Comparison of ENCODE assay signal across 26 mouse cellular contexts in genomic region chr6:109009793-109010192, GRCm38 (mm10).
A peak's percentile ranks its signal among the peaks of the same experiment; 100 is the strongest.
DNase-seq lines count a peak whose midpoint lies in the region; ATAC-seq lines count a peak whose summit lies in the region.
"Had no signal": no experiment of that assay in that cellular context is flagged by ENCODE, and none has a peak within 500 bp of the region (broad histone marks: within the 10 kb centered on the region; RNA-seq: fewer than 3 reads in every experiment).

No protein-coding gene starts in this region.

- peak; percentile 92 for ATAC-seq in forebrain, embryonic 16.5 days
- ATAC-seq in midbrain, embryonic 16.5 days: peak; percentile 39; the same call in 1 of the 2 replicates
- ATAC-seq: inflammation-experienced regulatory T-cells, adult 6 months; lung, postnatal 0 days had no signal

- peaks cover 18% of the 10 kb centered on the region for H3K4me1 ChIP-seq in forebrain, embryonic 10.5 days
- peaks cover 8% of the 10 kb centered on the region; the same call in 1 of the 2 replicates for H3K4me1 ChIP-seq in forebrain, embryonic 16.5 days (replicated peaks; ENCODE audit: control insufficient read depth, insufficient read depth, low read length)
- H3K4me1 ChIP-seq in midbrain, embryonic 16.5 days (ENCODE audit: control insufficient read depth, insufficient read depth, low read length): peaks cover 3% of the 10 kb centered on the region
- H3K4me1 ChIP-seq: embryonic facial prominence, embryonic 13.5 days had no signal

- no peak overlapping the region for H3K4me2 ChIP-seq in forebrain, embryonic 16.5 days (ENCODE audit: low read length)
- H3K4me2 ChIP-seq in midbrain, embryonic 16.5 days (ENCODE audit: low read length): no peak overlapping the region
- H3K4me2 ChIP-seq: embryonic facial prominence, embryonic 13.5 days; hindbrain, embryonic 14.5 days had no signal

- H3K9me3 ChIP-seq in forebrain, embryonic 10.5 days: no peaks in the 10 kb centered on the region
- H3K9me3 ChIP-seq in forebrain, embryonic 16.5 days (ENCODE audit: control insufficient read depth, low read length): no peaks in the 10 kb centered on the region
- H3K9me3 ChIP-seq in midbrain, embryonic 16.5 days (replicated peaks; ENCODE audit: control insufficient read depth, low read length, poor library complexity, severe bottlenecking): no peaks in the 10 kb centered on the region
- H3K9me3 ChIP-seq: embryonic facial prominence, embryonic 13.5 days; G1E had no signal

- H3K9ac ChIP-seq in forebrain, embryonic 16.5 days (replicated peaks; ENCODE audit: low read depth, low read length): no peak overlapping the region
- H3K9ac ChIP-seq in midbrain, embryonic 16.5 days (ENCODE audit: low read depth, low read length): no peak overlapping the region
- H3K9ac ChIP-seq: embryonic facial prominence, embryonic 13.5 days; hindbrain, embryonic 14.5 days had no signal

- intact Hi-C loops in gastrocnemius, postnatal 36 days (cut with DNase I): no loop called here

- H3K27me3 ChIP-seq in forebrain, embryonic 10.5 days (ENCODE audit: poor library complexity, severe bottlenecking): no peaks in the 10 kb centered on the region
- no peaks in the 10 kb centered on the region for H3K27me3 ChIP-seq in forebrain, embryonic 16.5 days (replicated peaks; ENCODE audit: control insufficient read depth, insufficient read depth, low read length)
- H3K27me3 ChIP-seq in midbrain, embryonic 16.5 days (ENCODE audit: control insufficient read depth, insufficient read depth, low read depth, low read length): no peaks in the 10 kb centered on the region
- H3K27me3 ChIP-seq: CH12.LX; embryonic facial prominence, embryonic 13.5 days had no signal

- no peak overlapping the region for H3K4me3 ChIP-seq in forebrain, embryonic 10.5 days
- no peak overlapping the region for H3K4me3 ChIP-seq in forebrain, embryonic 16.5 days (replicated peaks; ENCODE audit: low read length)
- no peak overlapping the region for H3K4me3 ChIP-seq in midbrain, embryonic 16.5 days (ENCODE audit: low read depth, low read length)
- H3K4me3 ChIP-seq: embryonic facial prominence, embryonic 13.5 days; heart, adult 2 months; layer of hippocampus, adult 2 months had no signal

- peak overlapping the region; percentile 58; the same call in 1 of the 2 replicates for H3K27ac ChIP-seq in forebrain, embryonic 10.5 days
- no peak overlapping the region; the same call in 1 of the 2 replicates for H3K27ac ChIP-seq in forebrain, embryonic 16.5 days (ENCODE audit: low read length)
- H3K27ac ChIP-seq in midbrain, embryonic 16.5 days (ENCODE audit: low read length): no peak overlapping the region
- H3K27ac ChIP-seq: embryonic facial prominence, embryonic 13.5 days; heart, adult 2 months; hindbrain, embryonic 14.5 days; layer of hippocampus, adult 2 months; macrophage had no signal

- 38% methylated on average over 4 of the region's 4 CpGs for WGBS in forebrain, embryonic 10.5 days
- 3% methylated on average over 4 of the region's 4 CpGs for WGBS in forebrain, embryonic 16.5 days
- WGBS in midbrain, embryonic 16.5 days: 26% methylated on average over 4 of the region's 4 CpGs

- no peaks in the 10 kb centered on the region for H3K36me3 ChIP-seq in forebrain, embryonic 10.5 days (replicated peaks)
- H3K36me3 ChIP-seq in forebrain, embryonic 16.5 days (ENCODE audit: control insufficient read depth, insufficient read depth): no peaks in the 10 kb centered on the region
- no peaks in the 10 kb centered on the region for H3K36me3 ChIP-seq in midbrain, embryonic 16.5 days (ENCODE audit: control insufficient read depth, insufficient read depth, low read length)
- H3K36me3 ChIP-seq: embryonic facial prominence, embryonic 13.5 days; G1E had no signal

- peak; percentile 30 for DNase-seq in Muller cell, postnatal 12 days (ENCODE audit: inconsistent ontology term)
- DNase-seq in forebrain, embryonic 10.5 days (ENCODE audit: extremely low spot score, low spot score): peak; percentile 31
- no peak for DNase-seq in frontal cortex, postnatal 36 days (ENCODE audit: low spot score in 2 of 2)
- DNase-seq in gastrocnemius, postnatal 36 days: no peak
- no peak for DNase-seq in gastrocnemius, postnatal 25 days
- DNase-seq: adrenal gland, adult 2 months; B cell, adult 2 months; cerebellum, adult 11-12 months; cerebellum, postnatal 10 days; gastrocnemius, postnatal 10 days; heart, adult 2 months; kidney, adult 2 months; kidney, postnatal 10 days; right cerebral cortex, postnatal 25 days; spleen, adult 18-20 months; thymus, postnatal 14 days had no signal

Comparison
In these comparisons a context has a peak if more than half of its experiments do, and no peak if none do; other contexts are left out.
1. DNase-seq: peak in Muller cell, postnatal 12 days (single experiment) and forebrain, embryonic 10.5 days (single experiment); none in frontal cortex, postnatal 36 days (0 of 2), gastrocnemius, postnatal 36 days (0 of 2) and gastrocnemius, postnatal 25 days (single experiment).